Mouse (Mus musculus): ENCODE measurements around the gene Mt2.

GRCm38 (mm10) chr8:94136933-94137332, 35.5 kb upstream of the Mt2 start, which contains the start of gene Mt4:
- TF ChIP-seq CTCF (IDR thresholded peaks at IDR 0.05; ENCODE audit: control insufficient read depth, insufficient read depth, insufficient replicate concordance, low read depth, low read length) (no peak), POLR2A (IDR thresholded peaks at IDR 0.05; ENCODE audit: control insufficient read depth, low read depth, low read length) (no peak)

All from testis, adult 2 months (tissue).